Mouse (Mus musculus) midbrain, embryonic 11.5 days (tissue): ENCODE measurements around the gene Suz12. TPM values are rescaled to one million over a fixed set of nuclear protein-coding genes. Genes with fewer than 3 reads are reported as not detected.
"Not testable (repeated sequence)": the region's sequence is repeated elsewhere in the genome, so short reads cannot be mapped to it uniquely, and the experiment has no call there.

Source experiments
- ATAC-seq: fragments of 200-750 bp; cut with Nextera tagmentation; 2 replicates; pipeline ENCODE4 v1.8.0; 2017; ENCODE audit warnings: moderate TSS enrichment, moderate library complexity; ENCODE audit not compliant: low FRiP score
- DNase-seq: peaks from one replicate; pipeline ENCODE4 v3.0.0; 2015; ENCODE audit warnings: low spot score; ENCODE audit errors: missing footprints
- H3K27ac ChIP-seq: fragments of 300-500 bp; sonication (generic); 2 replicates; pipeline ENCODE4 v1.5.1; 2014; ENCODE audit warnings: low read depth, low read length
- H3K27me3 ChIP-seq: fragments of 300-500 bp; sonication (generic); 2 replicates; pipeline ENCODE4 v1.6.1; 2014; ENCODE audit warnings: mild to moderate bottlenecking, low read length, moderate library complexity, mixed read lengths; ENCODE audit not compliant: control insufficient read depth, insufficient read depth
- H3K36me3 ChIP-seq: fragments of 300-500 bp; sonication (generic); 2 replicates; pipeline ENCODE4 v1.6.1; 2014; ENCODE audit warnings: mild to moderate bottlenecking, low read length, moderate library complexity, mixed read lengths; ENCODE audit not compliant: control insufficient read depth, insufficient read depth
- H3K4me1 ChIP-seq: fragments of 300-500 bp; sonication (generic); 2 replicates; pipeline ENCODE4 v1.6.1; 2014; ENCODE audit warnings: low read length; ENCODE audit not compliant: control insufficient read depth, insufficient read depth
- H3K4me2 ChIP-seq: fragments of 300-500 bp; sonication (generic); 2 replicates; pipeline ENCODE4 v1.6.1; 2014; ENCODE audit warnings: mild to moderate bottlenecking, moderate library complexity
- H3K4me3 ChIP-seq: fragments of 300-500 bp; sonication (generic); 2 replicates; pipeline ENCODE4 v1.5.1; 2014; ENCODE audit warnings: low read depth, low read length
- H3K9ac ChIP-seq: fragments of 300-500 bp; sonication (generic); 2 replicates; pipeline ENCODE4 v1.6.1; 2014; ENCODE audit warnings: low read length
- H3K9me3 ChIP-seq: fragments of 300-500 bp; sonication (generic); 2 replicates; pipeline ENCODE4 v1.6.1; 2016; ENCODE audit warnings: low read length; ENCODE audit not compliant: control insufficient read depth
- WGBS: fragments of 180-500 bp; shearing (Covaris S2); extraction: QIAGEN DNeasy Blood & Tissue Kit; methylation state at CpG from one replicate; pipeline ENCODE4 v1.1.7; 2014; 5-methylcytosine and 5-hydroxymethylcytosine counted together
- polyA plus RNA-seq: library from polyadenylated mRNA; unstranded; fragments of >200 nt; fragmentation: Nextera tagmentation; extraction: Ambion mirVana; gene quantifications from 2 replicates; pipeline ENCODE4 v1.2.1, GENCODE M21; 2014

Gene Suz12
- polyA plus RNA-seq, 1 experiment from 2014 or later, result 28.4 TPM

DNA sequence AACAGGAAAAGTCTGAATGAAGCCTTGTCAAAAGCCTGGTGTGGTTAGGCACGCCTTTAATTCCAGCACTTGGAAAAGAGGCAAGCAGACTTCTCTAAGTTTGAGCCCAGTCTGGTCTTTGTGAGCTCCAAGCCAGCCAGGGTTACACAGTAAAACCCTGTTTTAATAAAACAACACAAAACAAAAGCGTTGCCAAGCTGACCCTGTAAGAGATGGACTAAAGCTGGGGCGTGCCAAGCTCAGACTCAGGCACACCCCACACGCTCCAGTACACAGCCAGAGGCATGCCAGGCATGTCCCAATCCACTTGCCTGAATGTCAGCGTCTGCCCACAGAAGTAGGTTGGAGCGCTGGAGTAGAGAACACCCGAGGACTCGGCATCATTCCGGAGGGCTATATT is 63.2 kb downstream of the Suz12 start:
- Histone ChIP-seq H3K4me2 (no peak overlapping the region), H3K9ac (no peak overlapping the region), H3K27me3 (no peaks in the 10 kb centered on the region), H3K9me3 (no peaks in the 10 kb centered on the region), H3K4me1 (no peaks in the 10 kb centered on the region), H3K4me3 (no peak overlapping the region), H3K36me3 (0 out of 2 replicates have a peak, but pooled peaks cover 2% of the 10 kb centered on the region), H3K27ac (no peak overlapping the region)
- ATAC-seq (no peak), DNase-seq (no peak)
- WGBS, result 93% methylated on average over 9 of the region's 9 CpGs

DNA sequence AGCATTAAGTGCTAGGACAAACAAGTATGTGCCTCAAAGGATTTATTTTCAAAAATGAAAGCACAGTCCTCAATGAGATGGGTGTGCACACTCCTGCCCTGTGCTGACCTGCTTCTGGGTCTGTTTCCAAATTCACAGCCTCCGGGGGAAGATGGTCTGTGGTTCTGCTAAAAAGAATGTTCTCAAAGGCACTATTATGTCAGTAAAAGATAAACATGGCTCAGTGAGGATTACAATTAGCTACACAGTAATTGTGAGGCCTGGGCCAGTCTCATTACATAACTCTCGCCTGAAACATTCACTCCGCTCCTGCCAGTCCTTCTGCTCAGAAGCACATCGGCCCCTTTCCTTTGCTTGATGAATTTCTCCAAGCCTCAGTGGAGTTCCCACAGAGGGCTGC is 69.3 kb downstream of the Suz12 start:
- Histone ChIP-seq H3K27me3 (no peaks in the 10 kb centered on the region), H3K27ac (no peak overlapping the region), H3K9me3 (no peaks in the 10 kb centered on the region), H3K4me3 (no peak overlapping the region), H3K36me3 (0 out of 2 replicates have a peak, but pooled peaks cover 8% of the 10 kb centered on the region), H3K4me1 (no peaks in the 10 kb centered on the region), H3K9ac (no peak overlapping the region), H3K4me2 (no peak overlapping the region)
- ATAC-seq, result no peak
- no peak for DNase-seq
- 88% methylated on average over 4 of the region's 4 CpGs for WGBS

DNA sequence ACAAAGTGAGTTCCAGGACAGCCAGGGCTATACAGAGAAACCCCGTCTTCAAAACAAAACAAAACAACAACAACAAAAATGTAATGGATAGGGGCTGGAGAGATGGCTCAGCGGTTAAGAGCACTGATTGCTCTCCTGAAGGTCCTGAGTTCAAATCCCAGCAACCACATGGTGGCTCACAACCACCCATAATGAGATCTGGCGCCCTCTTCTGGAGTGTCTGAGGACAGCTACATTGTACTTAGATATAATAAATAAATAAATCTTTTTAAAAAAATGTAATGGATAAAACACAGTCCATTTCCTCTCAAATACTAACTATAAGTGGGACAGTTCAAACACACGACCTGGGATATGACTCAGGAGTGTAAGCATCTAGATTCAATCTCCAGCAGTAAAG is 73.5 kb downstream of the Suz12 start:
- not testable (repeated sequence) for ATAC-seq, DNase-seq, H3K27me3 ChIP-seq, H3K4me3 ChIP-seq, H3K27ac ChIP-seq, H3K4me2 ChIP-seq, H3K36me3 ChIP-seq, H3K9me3 ChIP-seq, H3K9ac ChIP-seq, H3K4me1 ChIP-seq
- WGBS, result 84% methylated on average over 4 of the region's 4 CpGs

DNA sequence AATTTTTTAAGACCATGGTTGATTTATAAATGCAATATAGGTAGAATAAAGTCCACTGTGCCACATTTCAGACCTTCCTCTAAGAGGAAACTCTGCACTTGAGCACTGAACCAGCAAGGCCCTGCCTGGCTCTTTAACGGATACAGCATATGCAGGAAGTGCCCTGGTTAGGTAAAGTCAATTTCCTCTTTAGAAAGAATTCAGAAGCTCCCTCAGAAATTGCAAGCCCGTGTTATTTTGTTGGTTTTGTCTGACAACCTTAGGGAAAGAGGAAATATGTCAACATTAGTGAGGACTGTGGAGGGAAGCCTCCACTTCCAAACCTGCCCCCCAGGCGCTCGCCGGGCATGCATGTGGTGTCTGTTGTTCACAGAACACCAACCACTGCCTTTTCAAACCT is 74.7 kb downstream of the Suz12 start:
- H3K36me3 ChIP-seq, result no peaks in the 10 kb centered on the region
- H3K9ac ChIP-seq, result no peak overlapping the region
- H3K27me3 ChIP-seq, result no peaks in the 10 kb centered on the region
- H3K4me2 ChIP-seq, result no peak overlapping the region
- 92% methylated on average over 5 of the region's 5 CpGs for WGBS
- H3K4me3 ChIP-seq, result no peak overlapping the region
- ATAC-seq (no peak), DNase-seq (no peak)
- H3K4me1 ChIP-seq, result no peaks in the 10 kb centered on the region
- H3K27ac ChIP-seq, result no peak overlapping the region
- H3K9me3 ChIP-seq, result no peaks in the 10 kb centered on the region

DNA sequence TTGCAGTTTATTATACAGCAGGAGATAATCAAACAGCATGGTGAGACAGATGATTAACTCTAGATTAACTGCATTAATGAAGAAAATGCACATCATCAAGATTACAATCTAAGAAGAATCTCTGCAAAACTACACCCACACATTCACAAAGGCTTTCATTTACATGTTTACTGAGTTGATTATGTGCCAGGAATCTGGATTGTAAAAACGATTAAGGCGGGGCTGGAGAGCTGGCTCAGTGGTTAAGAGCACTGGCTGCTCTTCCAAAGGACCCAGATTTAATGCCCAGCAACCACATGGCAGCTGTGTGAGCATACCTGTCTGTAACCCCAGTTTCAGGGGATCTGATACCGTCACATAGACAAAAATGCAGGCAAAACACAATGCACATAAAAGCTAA is 76.9 kb downstream of the Suz12 start:
- 95% methylated on average over 3 of the region's 3 CpGs for WGBS

DNA sequence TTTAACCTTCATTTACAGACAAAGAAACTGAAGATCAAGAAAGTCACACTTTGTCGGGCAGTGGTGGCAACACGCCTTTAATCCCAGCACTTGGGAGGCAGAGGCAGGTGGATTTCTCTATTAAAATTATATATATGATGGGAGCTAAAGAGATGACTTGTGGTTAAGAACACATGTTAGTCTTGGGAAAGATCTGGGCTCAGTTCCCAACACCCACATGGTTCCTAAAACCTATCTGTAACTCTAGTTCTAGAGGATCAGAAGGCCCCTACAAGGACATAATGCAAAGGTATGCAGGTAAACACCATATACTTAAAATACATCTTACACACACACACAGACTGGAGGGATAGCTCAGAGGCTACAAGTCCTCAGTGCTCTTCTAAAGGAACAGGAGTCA is 78.1 kb downstream of the Suz12 start:
- Histone ChIP-seq H3K36me3 (no peaks in the 10 kb centered on the region), H3K27ac (no peak overlapping the region), H3K4me1 (no peaks in the 10 kb centered on the region), H3K9me3 (no peaks in the 10 kb centered on the region), H3K4me3 (no peak overlapping the region), H3K4me2 (no peak overlapping the region), H3K27me3 (no peaks in the 10 kb centered on the region), H3K9ac (no peak overlapping the region)
- no peak for ATAC-seq
- DNase-seq, result no peak
- WGBS, result 96% methylated on average over 2 of the region's 2 CpGs

More for the DNA sequence above, 76.9 kb downstream of the Suz12 start:
- no peaks in the 10 kb centered on the region for H3K4me1 ChIP-seq
- H3K9me3 ChIP-seq, result no peaks in the 10 kb centered on the region
- no peaks in the 10 kb centered on the region for H3K27me3 ChIP-seq
- no peaks in the 10 kb centered on the region for H3K36me3 ChIP-seq
- no peak overlapping the region for H3K27ac ChIP-seq
- DNase-seq, result no peak
- H3K4me3 ChIP-seq, result no peak overlapping the region
- H3K4me2 ChIP-seq, result no peak overlapping the region
- H3K9ac ChIP-seq, result no peak overlapping the region
- no peak for ATAC-seq

DNA sequence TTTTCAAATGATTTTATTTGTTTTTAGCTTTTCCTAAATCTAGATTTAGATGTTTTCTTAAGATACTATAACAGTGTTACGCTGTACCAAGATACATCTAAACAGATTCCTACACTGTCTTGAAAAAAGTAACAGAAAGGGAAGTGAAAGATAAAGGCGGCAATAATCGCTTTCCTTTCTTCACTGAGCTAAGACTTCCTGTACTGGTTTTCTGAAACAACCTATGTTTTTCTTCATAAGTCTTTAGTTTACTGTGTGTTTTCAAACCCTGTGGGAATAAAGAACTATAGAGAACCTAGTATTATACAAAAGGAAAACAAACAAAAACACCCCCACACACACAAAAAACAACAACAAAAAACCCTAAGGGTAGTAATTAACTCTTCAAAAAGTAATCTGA is 79.5 kb downstream of the Suz12 start:
- no peak for DNase-seq
- H3K4me2 ChIP-seq, result no peak overlapping the region
- H3K27me3 ChIP-seq, result no peaks in the 10 kb centered on the region
- WGBS, result 95% methylated on average over 3 of the region's 3 CpGs
- no peak overlapping the region for H3K27ac ChIP-seq
- no peaks in the 10 kb centered on the region for H3K36me3 ChIP-seq
- H3K4me1 ChIP-seq, result no peaks in the 10 kb centered on the region
- H3K9me3 ChIP-seq, result no peaks in the 10 kb centered on the region
- no peak overlapping the region for H3K9ac ChIP-seq
- no peak overlapping the region for H3K4me3 ChIP-seq
- no peak for ATAC-seq

DNA sequence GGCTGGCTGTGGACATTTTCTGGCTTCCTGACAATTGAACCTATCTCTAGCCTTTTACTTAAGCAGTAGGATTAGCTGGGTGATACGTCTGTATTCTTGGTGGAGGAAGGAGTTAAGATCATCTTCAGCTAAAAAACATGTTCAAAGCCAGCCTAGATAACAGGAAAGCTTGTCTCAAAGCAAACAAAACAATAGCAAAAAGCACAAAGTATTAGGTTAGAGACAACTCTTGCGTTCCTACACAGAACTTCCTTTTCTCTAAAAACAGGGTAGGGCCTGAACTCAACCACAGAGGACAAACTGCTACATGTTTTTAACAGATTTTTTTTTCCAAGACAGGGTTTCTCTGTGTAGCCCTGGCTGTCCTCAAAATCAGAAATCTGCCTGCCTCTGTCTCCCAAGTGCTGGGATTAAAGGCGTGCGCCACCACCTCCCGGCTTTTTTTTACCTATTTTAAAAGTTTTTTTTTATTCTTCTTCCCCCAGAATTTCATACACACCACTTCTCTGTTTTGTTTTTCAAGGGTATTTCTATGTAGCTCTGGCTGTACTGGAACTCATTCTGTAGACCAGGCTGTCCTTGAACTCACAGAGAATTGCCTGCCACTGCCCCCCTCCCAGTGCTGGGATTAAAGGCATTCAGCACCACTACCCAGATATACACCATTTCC is 82.8 kb downstream of the Suz12 start:
- no peak overlapping the region for H3K9ac ChIP-seq
- H3K27ac ChIP-seq, result no peak overlapping the region
- no peaks in the 10 kb centered on the region for H3K27me3 ChIP-seq
- no peaks in the 10 kb centered on the region for H3K9me3 ChIP-seq
- no peaks in the 10 kb centered on the region for H3K36me3 ChIP-seq
- H3K4me1 ChIP-seq, result peaks cover 6% of the 10 kb centered on the region; the same call in 1 of the 2 replicates
- ATAC-seq, result no peak
- no peak overlapping the region for H3K4me2 ChIP-seq
- no peak for DNase-seq
- 92% methylated on average over 5 of the region's 5 CpGs for WGBS
- no peak overlapping the region for H3K4me3 ChIP-seq

DNA sequence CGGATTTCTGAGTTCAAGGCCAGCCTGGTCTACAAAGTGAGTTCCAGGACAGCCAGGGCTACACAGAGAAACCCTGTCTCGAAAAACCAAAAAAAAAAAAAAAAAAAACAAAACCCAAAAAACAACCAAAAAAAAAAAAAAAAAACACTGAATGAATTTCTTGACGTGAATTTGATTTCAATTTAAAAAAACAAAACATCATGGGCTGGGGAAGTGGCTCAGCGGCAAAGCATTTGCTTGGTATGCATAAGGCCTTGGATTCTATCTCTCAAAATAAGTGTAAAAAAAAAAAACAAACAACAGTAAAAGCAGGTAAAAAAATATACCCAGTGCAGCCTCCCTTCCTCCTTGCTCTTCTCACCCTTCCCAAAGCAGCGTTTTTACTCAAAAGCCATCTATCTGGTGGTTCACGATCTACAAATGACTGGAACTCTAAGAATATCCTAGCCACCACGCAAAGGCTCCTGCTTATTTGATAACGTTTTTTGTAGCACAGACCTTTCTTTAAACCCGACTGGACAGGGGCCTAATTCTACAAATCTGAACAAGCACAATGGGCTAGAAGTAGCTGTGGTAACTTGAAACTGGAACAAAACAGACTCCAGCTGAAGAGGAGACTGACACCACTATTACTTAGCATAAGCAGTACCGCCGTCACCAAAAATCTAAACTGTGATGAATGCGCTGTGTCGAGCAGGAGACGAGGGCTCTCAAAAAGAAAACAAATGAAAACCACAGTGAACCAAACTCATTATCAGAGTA is 85.1 kb downstream of the Suz12 start:
- Histone ChIP-seq H3K9me3 (no peaks in the 10 kb centered on the region), H3K27ac (no peak overlapping the region), H3K36me3 (no peaks in the 10 kb centered on the region), H3K9ac (no peak overlapping the region), H3K4me1 (peaks cover 11% of the 10 kb centered on the region; the same call in 1 of the 2 replicates), H3K4me3 (no peak overlapping the region), H3K27me3 (no peaks in the 10 kb centered on the region), H3K4me2 (no peak overlapping the region)
- ATAC-seq (no peak), DNase-seq (no peak)
- 83% methylated on average over 13 of the region's 14 CpGs for WGBS
